In the genomic region with DNA sequence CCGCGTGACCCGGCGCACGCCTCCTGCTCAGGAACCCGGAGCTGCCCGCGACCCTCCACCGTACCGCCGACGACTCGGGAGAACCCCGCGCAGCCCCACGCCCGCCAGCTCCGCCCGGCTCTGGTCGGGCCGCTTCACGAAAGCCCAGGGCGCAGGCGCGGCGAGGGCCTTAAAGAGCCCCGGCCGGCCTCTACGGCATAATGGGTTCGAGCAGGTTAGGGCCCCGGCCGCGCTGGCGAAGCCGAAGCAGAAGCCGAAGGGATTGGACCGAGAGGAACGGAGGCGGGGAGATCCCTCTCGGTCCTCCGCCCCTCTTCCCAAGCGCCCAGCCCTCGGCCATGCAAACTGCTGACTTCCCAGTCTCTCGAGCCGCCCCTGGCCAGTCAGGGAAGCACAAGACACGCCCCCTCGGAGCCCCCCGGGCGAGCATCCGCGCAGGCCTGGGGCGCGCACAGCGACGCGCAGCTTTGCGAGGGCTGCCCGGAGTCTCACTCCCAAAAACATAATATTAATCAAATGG, we compare ENCODE assay signal across 8 mouse cellular contexts. TPM values are rescaled to one million over a fixed set of nuclear protein-coding genes. Genes with fewer than 3 reads are reported as not detected.
DNase-seq lines count a peak whose midpoint lies in the region; ATAC-seq and TF ChIP-seq lines count a peak whose summit lies in the region.

No protein-coding gene starts in this region.

- no peaks in the 10 kb centered on the region for H3K36me3 ChIP-seq in heart, embryonic 11.5 days (ENCODE audit: control insufficient read depth, insufficient read depth, low read length)
- H3K36me3 ChIP-seq in kidney, embryonic 15.5 days, result no peaks in the 10 kb centered on the region
- no peaks in the 10 kb centered on the region for H3K36me3 ChIP-seq in limb, embryonic 15.5 days
- no peaks in the 10 kb centered on the region for H3K36me3 ChIP-seq in midbrain, postnatal 0 days (ENCODE audit: insufficient read depth, low read length)

- H3K27ac ChIP-seq in heart, embryonic 11.5 days (ENCODE audit: low read depth, low read length), result peak overlapping the region; percentile 98
- H3K27ac ChIP-seq in kidney, embryonic 15.5 days, result peak overlapping the region; percentile 98
- peak overlapping the region; percentile 97 for H3K27ac ChIP-seq in limb, embryonic 15.5 days
- H3K27ac ChIP-seq in midbrain, postnatal 0 days (ENCODE audit: low read depth, low read length), result peak overlapping the region; percentile 87

- 0 out of 2 replicates have a peak, but pooled peaks have one; percentile 11 for TF ChIP-seq CTCF in brain, embryonic 14.5 days (IDR thresholded peaks at IDR 0.05; ENCODE audit: borderline replicate concordance, extremely low read depth, insufficient read depth, insufficient read length)
- TF ChIP-seq CTCF in midbrain, postnatal 0 days (IDR thresholded peaks at IDR 0.05), result peak; percentile 45

- H3K9ac ChIP-seq in heart, embryonic 11.5 days (ENCODE audit: low read depth, low read length), result peak overlapping the region; percentile 94
- H3K9ac ChIP-seq in kidney, embryonic 15.5 days, result peak overlapping the region; percentile 93
- H3K9ac ChIP-seq in limb, embryonic 15.5 days, result peak overlapping the region; percentile 86
- peak overlapping the region; percentile 91 for H3K9ac ChIP-seq in midbrain, postnatal 0 days (replicated peaks; ENCODE audit: low read length, poor library complexity, severe bottlenecking)

- ATAC-seq in erythroblast, adult 5-6 weeks (replicated peaks; ENCODE audit: low FRiP score, poor library complexity, severe bottlenecking), result peak; percentile 74
- peak; percentile 95 for ATAC-seq in heart, embryonic 11.5 days (replicated peaks; ENCODE audit: insufficient number of reproducible peaks, low FRiP score, low TSS enrichment)
- ATAC-seq in kidney, embryonic 15.5 days (replicated peaks; ENCODE audit: low FRiP score), result peak; percentile 100
- peak; percentile 98 for ATAC-seq in limb, embryonic 15.5 days (ENCODE audit: insufficient number of reproducible peaks, low FRiP score, low TSS enrichment, low read depth)
- peak; percentile 96 for ATAC-seq in midbrain, postnatal 0 days (ENCODE audit: low FRiP score)

- peaks cover 23% of the 10 kb centered on the region for H3K4me1 ChIP-seq in heart, embryonic 11.5 days (ENCODE audit: control insufficient read depth, insufficient read depth, low read length)
- peaks cover 16% of the 10 kb centered on the region for H3K4me1 ChIP-seq in kidney, embryonic 15.5 days
- peaks cover 10% of the 10 kb centered on the region for H3K4me1 ChIP-seq in limb, embryonic 15.5 days
- H3K4me1 ChIP-seq in midbrain, postnatal 0 days (ENCODE audit: insufficient read depth, low read length), result no peaks in the 10 kb centered on the region; the same call in 1 of the 2 replicates

- TF ChIP-seq POLR2A in brain, embryonic 14.5 days (IDR thresholded peaks at IDR 0.05; ENCODE audit: borderline replicate concordance, extremely low read depth, insufficient read depth, insufficient read length, poor library complexity, severe bottlenecking), result peak; percentile 73

- H3K9me3 ChIP-seq in heart, embryonic 11.5 days (replicated peaks; ENCODE audit: control insufficient read depth, low read length), result no peaks in the 10 kb centered on the region
- H3K9me3 ChIP-seq in kidney, embryonic 15.5 days (replicated peaks), result no peaks in the 10 kb centered on the region
- H3K9me3 ChIP-seq in limb, embryonic 15.5 days, result no peaks in the 10 kb centered on the region
- no peaks in the 10 kb centered on the region for H3K9me3 ChIP-seq in midbrain, postnatal 0 days (ENCODE audit: low read length)

- H3K27me3 ChIP-seq in heart, embryonic 11.5 days (ENCODE audit: control insufficient read depth, insufficient read depth, low read length), result no peaks in the 10 kb centered on the region
- 0 out of 2 replicates have a peak, but pooled peaks cover 3% of the 10 kb centered on the region for H3K27me3 ChIP-seq in kidney, embryonic 15.5 days
- no peaks in the 10 kb centered on the region for H3K27me3 ChIP-seq in limb, embryonic 15.5 days
- no peaks in the 10 kb centered on the region for H3K27me3 ChIP-seq in midbrain, postnatal 0 days (ENCODE audit: insufficient read depth, low read length)

- under 1% methylated on average over 56 of the region's 58 CpGs for WGBS in heart, embryonic 11.5 days (ENCODE audit: insufficient replicate concordance)
- under 1% methylated on average over 57 of the region's 58 CpGs for WGBS in kidney, embryonic 15.5 days
- WGBS in limb, embryonic 15.5 days, result under 1% methylated on average over 58 of the region's 58 CpGs
- 1% methylated on average over 54 of the region's 58 CpGs for WGBS in midbrain, postnatal 0 days

- H3K4me3 ChIP-seq in heart, embryonic 11.5 days (ENCODE audit: low read depth, low read length), result peak overlapping the region; percentile 96
- peak overlapping the region; percentile 93 for H3K4me3 ChIP-seq in kidney, embryonic 15.5 days (replicated peaks)
- H3K4me3 ChIP-seq in limb, embryonic 15.5 days, result peak overlapping the region; percentile 91
- peak overlapping the region; percentile 92 for H3K4me3 ChIP-seq in midbrain, postnatal 0 days (ENCODE audit: low read depth, low read length)

- DNase-seq in CD4-positive helper T cell, adult 2 months (ENCODE audit: low read depth, low spot score), result peak; percentile 48
- peak; percentile 97 for DNase-seq in brain, embryonic 14.5 days (ENCODE audit: low read depth)
- DNase-seq in midbrain, postnatal 0 days (ENCODE audit: low spot score), result peak; percentile 96
- peak; percentile 63 to 71 for DNase-seq in spleen, postnatal 14 days (ENCODE audit: low spot score in 2 of 2)

- H3K4me2 ChIP-seq in heart, embryonic 11.5 days, result peak overlapping the region; percentile 65
- peak overlapping the region; percentile 66 for H3K4me2 ChIP-seq in kidney, embryonic 15.5 days
- peak overlapping the region; percentile 67 for H3K4me2 ChIP-seq in limb, embryonic 15.5 days
- H3K4me2 ChIP-seq in midbrain, postnatal 0 days (ENCODE audit: low read depth, low read length, poor library complexity, severe bottlenecking), result peak overlapping the region; percentile 69

RNA-seq across cellular contexts. Expression of a gene that starts 5.9 kb away (rescaled TPM):
- polyA plus RNA-seq in brain, embryonic 14.5 days (2012; rRNA removed), result 30.1 and 32.7 TPM in 2 replicates
- total RNA-seq in erythroblast, adult 5-6 weeks (2015; ENCODE audit: low replicate concordance), result 520 and 561 TPM in 2 replicates
- total RNA-seq in erythroblast, adult 5-6 weeks (2017; ENCODE audit: low replicate concordance), result 882 and 1,043 TPM in 2 replicates
- 41.0 and 46.7 TPM in 2 replicates for polyA plus RNA-seq in heart, embryonic 11.5 days (2014; fragmentation: Nextera tagmentation; extraction: Ambion mirVana)
- polyA plus RNA-seq in kidney, embryonic 15.5 days (2015; fragmentation: Nextera tagmentation; extraction: Ambion mirVana), result 76.3 and 78.1 TPM in 2 replicates
- polyA plus RNA-seq in limb, embryonic 15.5 days (2015; fragmentation: Nextera tagmentation; extraction: Ambion mirVana), result 60.3 and 63.6 TPM in 2 replicates
- 47.1 and 68.6 TPM in 2 replicates for total RNA-seq in midbrain, postnatal 0 days (2014; rRNA removed)
- polyA plus RNA-seq in midbrain, postnatal 0 days (2015; fragmentation: Nextera tagmentation; extraction: Ambion mirVana), result 53.1 and 55.0 TPM in 2 replicates

RNA-seq across cellular contexts. Expression of a gene that starts 31.3 kb away (rescaled TPM):
- 155 and 179 TPM in 2 replicates for polyA plus RNA-seq in brain, embryonic 14.5 days (2012; rRNA removed)
- total RNA-seq in erythroblast, adult 5-6 weeks (2015; ENCODE audit: low replicate concordance), result 89.2 and 183 TPM in 2 replicates
- 48.5 and 162 TPM in 2 replicates for total RNA-seq in erythroblast, adult 5-6 weeks (2017; ENCODE audit: low replicate concordance)
- polyA plus RNA-seq in heart, embryonic 11.5 days (2014; fragmentation: Nextera tagmentation; extraction: Ambion mirVana), result 55.2 and 69.9 TPM in 2 replicates
- 84.9 and 85.4 TPM in 2 replicates for polyA plus RNA-seq in kidney, embryonic 15.5 days (2015; fragmentation: Nextera tagmentation; extraction: Ambion mirVana)
- polyA plus RNA-seq in limb, embryonic 15.5 days (2015; fragmentation: Nextera tagmentation; extraction: Ambion mirVana), result 63.0 and 67.4 TPM in 2 replicates
- total RNA-seq in midbrain, postnatal 0 days (2014; rRNA removed), result 128 and 189 TPM in 2 replicates
- polyA plus RNA-seq in midbrain, postnatal 0 days (2015; fragmentation: Nextera tagmentation; extraction: Ambion mirVana), result 62.2 and 63.1 TPM in 2 replicates

RNA-seq across cellular contexts. Expression of a gene that starts 39.1 kb away (rescaled TPM):
- not detected in 2 replicates for polyA plus RNA-seq in brain, embryonic 14.5 days (2012; rRNA removed)
- not detected in 2 replicates for total RNA-seq in erythroblast, adult 5-6 weeks (2015; ENCODE audit: low replicate concordance)
- total RNA-seq in erythroblast, adult 5-6 weeks (2017; ENCODE audit: low replicate concordance), result 0.09 and 2.2 TPM in 2 replicates
- polyA plus RNA-seq in heart, embryonic 11.5 days (2014; fragmentation: Nextera tagmentation; extraction: Ambion mirVana), result 0.57 TPM in 1 of 2 replicates, not detected in the other
- polyA plus RNA-seq in kidney, embryonic 15.5 days (2015; fragmentation: Nextera tagmentation; extraction: Ambion mirVana), result 0.30 and 0.35 TPM in 2 replicates
- 0.17 TPM in 1 of 2 replicates, not detected in the other for polyA plus RNA-seq in limb, embryonic 15.5 days (2015; fragmentation: Nextera tagmentation; extraction: Ambion mirVana)
- not detected in 2 replicates for total RNA-seq in midbrain, postnatal 0 days (2014; rRNA removed)
- polyA plus RNA-seq in midbrain, postnatal 0 days (2015; fragmentation: Nextera tagmentation; extraction: Ambion mirVana), result 0.09 TPM in 1 of 2 replicates, not detected in the other

Comparison
In these comparisons a context has a peak if more than half of its experiments do, and no peak if none do; other contexts are left out.
1. Peak in every context shown above with its lines: DNase-seq, ATAC-seq, H3K4me3 ChIP-seq and H3K27ac ChIP-seq.